Mouse (Mus musculus): ENCODE data around the gene Ero1l. TPM values are rescaled to one million over a fixed set of nuclear protein-coding genes. Genes with fewer than 3 reads are reported as not detected.

The Ero1l gene
- polyA plus RNA-seq, 1 experiment from 2014 or later: 32.2 TPM

DNA sequence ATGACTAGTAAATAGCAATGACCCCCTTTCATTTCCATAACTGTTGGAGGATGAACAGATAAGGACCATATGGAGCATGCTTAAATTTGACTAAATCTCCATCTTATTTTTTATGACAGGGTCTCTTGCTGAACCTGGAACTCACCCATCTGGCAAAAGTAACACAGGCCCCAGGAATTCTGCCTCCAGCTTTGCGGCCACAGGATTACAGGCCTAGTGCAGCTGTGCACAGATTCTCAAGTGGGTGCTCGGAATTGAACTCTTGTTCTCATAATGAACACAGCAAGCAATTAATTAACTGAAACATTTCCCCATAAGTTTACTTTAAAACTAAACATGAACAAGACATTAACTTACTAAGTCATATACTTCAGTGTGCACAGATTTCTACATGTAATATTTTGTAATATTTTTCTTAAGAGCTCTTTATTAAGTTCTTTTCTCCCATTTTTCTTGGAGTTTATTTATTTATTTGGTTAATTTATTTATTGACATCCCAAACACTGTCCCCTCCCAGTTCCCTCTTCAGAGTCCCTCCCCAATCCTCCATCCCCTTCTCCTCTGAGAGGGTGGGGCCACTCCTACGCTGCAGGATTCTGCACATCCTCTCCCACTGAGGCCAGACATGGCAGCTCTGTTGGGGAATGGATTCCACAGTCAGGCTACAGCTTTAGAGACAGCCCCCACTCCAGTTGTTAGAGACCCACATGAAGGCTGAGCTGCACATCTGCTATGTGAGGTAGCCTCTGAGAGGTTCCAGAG is 54.6 kb downstream of the Ero1l start:
- DNase-seq (ENCODE audit: low spot score): no peak
- no peaks in the 10 kb centered on the region; the same call in 1 of the 2 replicates for H3K36me3 ChIP-seq (ENCODE audit: control insufficient read depth, insufficient read depth, low read length)

GRCm38 (mm10) chr14:45251548-45252076 is 67.0 kb downstream of the Ero1l start:
- ATAC-seq (ENCODE audit: low FRiP score): no peak
- H3K4me3 ChIP-seq (ENCODE audit: low read depth, low read length): no peak overlapping the region
- no peaks in the 10 kb centered on the region for H3K27me3 ChIP-seq (ENCODE audit: control insufficient read depth, insufficient read depth, low read length)
- H3K9ac ChIP-seq (ENCODE audit: low read depth, low read length): no peak overlapping the region
- H3K4me1 ChIP-seq (replicated peaks; ENCODE audit: control insufficient read depth, insufficient read depth, low read length): no peaks in the 10 kb centered on the region
- no peak overlapping the region for H3K27ac ChIP-seq (ENCODE audit: low read depth, low read length)
- DNase-seq (ENCODE audit: low spot score): no peak
- WGBS: 90% methylated on average over 4 of the region's 4 CpGs
- H3K36me3 ChIP-seq (ENCODE audit: control insufficient read depth, insufficient read depth, low read length): no peaks in the 10 kb centered on the region
- no peaks in the 10 kb centered on the region for H3K9me3 ChIP-seq (ENCODE audit: control insufficient read depth, low read length)
- no peak overlapping the region for H3K4me2 ChIP-seq (replicated peaks; ENCODE audit: low read depth, low read length)

More for the DNA sequence above, 54.6 kb downstream of the Ero1l start:
- H3K4me2 ChIP-seq (replicated peaks; ENCODE audit: low read depth, low read length): no peak overlapping the region
- no peak overlapping the region for H3K4me3 ChIP-seq (ENCODE audit: low read depth, low read length)
- no peak for ATAC-seq (ENCODE audit: low FRiP score)
- no peak overlapping the region for H3K27ac ChIP-seq (ENCODE audit: low read depth, low read length)
- H3K27me3 ChIP-seq (ENCODE audit: control insufficient read depth, insufficient read depth, low read length): no peaks in the 10 kb centered on the region
- WGBS: 88% methylated on average over 3 of the region's 3 CpGs
- no peaks in the 10 kb centered on the region for H3K4me1 ChIP-seq (replicated peaks; ENCODE audit: control insufficient read depth, insufficient read depth, low read length)
- H3K9ac ChIP-seq (ENCODE audit: low read depth, low read length): no peak overlapping the region
- no peaks in the 10 kb centered on the region for H3K9me3 ChIP-seq (ENCODE audit: control insufficient read depth, low read length)

GRCm38 (mm10) chr14:45241613-45242012 is 77.0 kb downstream of the Ero1l start:
- Histone ChIP-seq H3K36me3 (ENCODE audit: control insufficient read depth, insufficient read depth, low read length) (no peaks in the 10 kb centered on the region), H3K9ac (ENCODE audit: low read depth, low read length) (no peak overlapping the region), H3K9me3 (ENCODE audit: control insufficient read depth, low read length) (no peaks in the 10 kb centered on the region), H3K27ac (ENCODE audit: low read depth, low read length) (no peak overlapping the region), H3K27me3 (ENCODE audit: control insufficient read depth, insufficient read depth, low read length) (no peaks in the 10 kb centered on the region), H3K4me1 (replicated peaks; ENCODE audit: control insufficient read depth, insufficient read depth, low read length) (no peaks in the 10 kb centered on the region), H3K4me3 (ENCODE audit: low read depth, low read length) (no peak overlapping the region), H3K4me2 (replicated peaks; ENCODE audit: low read depth, low read length) (no peak overlapping the region)
- 63% methylated on average over 1 of the region's 1 CpGs for WGBS
- ATAC-seq (ENCODE audit: low FRiP score): no peak
- peak; percentile 7 for DNase-seq (ENCODE audit: low spot score)

- Histone ChIP-seq H3K4me2 (replicated peaks; ENCODE audit: low read depth, low read length) (no peak overlapping the region), H3K9me3 (ENCODE audit: control insufficient read depth, low read length) (no peaks in the 10 kb centered on the region), H3K4me3 (ENCODE audit: low read depth, low read length) (no peak overlapping the region), H3K27me3 (ENCODE audit: control insufficient read depth, insufficient read depth, low read length) (no peaks in the 10 kb centered on the region), H3K36me3 (ENCODE audit: control insufficient read depth, insufficient read depth, low read length) (no peaks in the 10 kb centered on the region), H3K27ac (ENCODE audit: low read depth, low read length) (no peak overlapping the region), H3K4me1 (replicated peaks; ENCODE audit: control insufficient read depth, insufficient read depth, low read length) (no peaks in the 10 kb centered on the region), H3K9ac (ENCODE audit: low read depth, low read length) (no peak overlapping the region)
- DNase-seq (ENCODE audit: low spot score) (no peak), ATAC-seq (ENCODE audit: low FRiP score) (no peak)
- WGBS: 87% methylated on average over 2 of the region's 2 CpGs
Measured at GRCm38 (mm10) chr14:45239042-45239441, 79.5 kb downstream of the Ero1l start.

Other genes with a start within 250 kb of the Ero1l start
- gene Gpr137c, start 99.1 kb downstream of the Ero1l start, polyA plus RNA-seq (2014; fragmentation: Nextera tagmentation; extraction: Ambion mirVana): 9.6 and 10.0 TPM in 2 replicates
- 23.3 and 24.9 TPM in 2 replicates for gene Txndc16, start 98.4 kb downstream of the Ero1l start, polyA plus RNA-seq (2014; fragmentation: Nextera tagmentation; extraction: Ambion mirVana)
- gene Psmc6, start 11.0 kb upstream of the Ero1l start, polyA plus RNA-seq (2014; fragmentation: Nextera tagmentation; extraction: Ambion mirVana): 253 and 263 TPM in 2 replicates
- gene Styx, start 32.3 kb upstream of the Ero1l start, polyA plus RNA-seq (2014; fragmentation: Nextera tagmentation; extraction: Ambion mirVana): 35.2 and 51.6 TPM in 2 replicates
- gene Gnpnat1, start 86.1 kb upstream of the Ero1l start, polyA plus RNA-seq (2014; fragmentation: Nextera tagmentation; extraction: Ambion mirVana): 41.7 and 44.5 TPM in 2 replicates
- 74.4 and 88.1 TPM in 2 replicates for gene Fermt2, start 211.3 kb upstream of the Ero1l start, polyA plus RNA-seq (2014; fragmentation: Nextera tagmentation; extraction: Ambion mirVana)

All from hindbrain, embryonic 11.5 days (tissue).